Comparison of ENCODE assay signal across 9 mouse cellular contexts in genomic region chr2:34869680-34870079, GRCm38 (mm10). TPM values are rescaled to one million over a fixed set of nuclear protein-coding genes. Genes with fewer than 3 reads are reported as not detected.
DNase-seq lines count a peak whose midpoint lies in the region; ATAC-seq and TF ChIP-seq lines count a peak whose summit lies in the region.
"Had no signal": no experiment of that assay in that cellular context is flagged by ENCODE, and none has a peak within 500 bp of the region (broad histone marks: within the 10 kb centered on the region; RNA-seq: fewer than 3 reads in every experiment).

No protein-coding gene starts in this region.

- no peak for TF ChIP-seq POLR2A in cortical plate, adult 2 months (IDR thresholded peaks at IDR 0.05; ENCODE audit: extremely low read depth, insufficient read depth, low read length)

- no peak overlapping the region for H3K27ac ChIP-seq in cortical plate, adult 2 months (ENCODE audit: insufficient read depth, low read length)
- no peak overlapping the region for H3K27ac ChIP-seq in hindbrain, embryonic 11.5 days (ENCODE audit: low read depth, low read length)

- no peak for ATAC-seq in hindbrain, embryonic 11.5 days (ENCODE audit: low FRiP score)
- peak; percentile 82 for ATAC-seq in megakaryocyte-erythroid progenitor cell, adult 5-6 weeks (replicated peaks; ENCODE audit: low FRiP score, low TSS enrichment, poor library complexity, severe bottlenecking)

- peak; percentile 3 for DNase-seq in retina, embryonic 14.5 days (ENCODE audit: low spot score)
- DNase-seq in retina, postnatal 1 day: no peak
- no peak for DNase-seq in hindbrain, embryonic 11.5 days (ENCODE audit: low spot score)
- no peak for DNase-seq in cerebellum, postnatal 4 days (ENCODE audit: low spot score in 2 of 2)
- DNase-seq in layer of hippocampus, adult 18-20 months (ENCODE audit: low spot score in 2 of 2): no peak
- no peak for DNase-seq in ovary, postnatal 36 days (ENCODE audit: low spot score)

- TF ChIP-seq CTCF in cortical plate, adult 2 months (IDR thresholded peaks at IDR 0.05; ENCODE audit: extremely low read depth, insufficient read depth, low read length): no peak

- H3K4me1 ChIP-seq in cortical plate, adult 2 months (ENCODE audit: control insufficient read depth, insufficient read depth, low read length): no peaks in the 10 kb centered on the region; the same call in 1 of the 2 replicates
- 0 out of 2 replicates have a peak, but pooled peaks cover 2% of the 10 kb centered on the region for H3K4me1 ChIP-seq in hindbrain, embryonic 11.5 days (replicated peaks; ENCODE audit: control insufficient read depth, insufficient read depth, low read length)

- 41% methylated on average over 5 of the region's 5 CpGs for WGBS in hindbrain, embryonic 11.5 days

- peak overlapping the region; percentile 46; the same call in 1 of the 2 replicates for H3K4me3 ChIP-seq in cortical plate, adult 2 months (ENCODE audit: insufficient read depth, low read length)
- H3K4me3 ChIP-seq in hindbrain, embryonic 11.5 days (ENCODE audit: low read depth, low read length): peak overlapping the region; percentile 63; the same call in 1 of the 2 replicates

- H3K4me2 ChIP-seq in hindbrain, embryonic 11.5 days (replicated peaks; ENCODE audit: low read depth, low read length): peak overlapping the region; percentile 20

- H3K9ac ChIP-seq in hindbrain, embryonic 11.5 days (ENCODE audit: low read depth, low read length): peak overlapping the region; percentile 1; the same call in 1 of the 2 replicates

- peaks cover 2% of the 10 kb centered on the region; the same call in 1 of the 2 replicates for H3K36me3 ChIP-seq in hindbrain, embryonic 11.5 days (ENCODE audit: control insufficient read depth, insufficient read depth, low read length)

- no peaks in the 10 kb centered on the region for H3K9me3 ChIP-seq in hindbrain, embryonic 11.5 days (ENCODE audit: control insufficient read depth, low read length)

- H3K27me3 ChIP-seq in hindbrain, embryonic 11.5 days (ENCODE audit: control insufficient read depth, insufficient read depth, low read length): peaks cover 4% of the 10 kb centered on the region

RNA-seq across cellular contexts. Expression of gene Cutal, which starts 4.5 kb away (rescaled TPM):
- polyA plus RNA-seq in cortical plate, adult 2 months (2012; rRNA removed): 0.52 and 0.62 TPM in 2 replicates
- not detected in 2 replicates for polyA plus RNA-seq in hindbrain, embryonic 11.5 days (2014; fragmentation: Nextera tagmentation; extraction: Ambion mirVana)
- not detected in 2 replicates for total RNA-seq in megakaryocyte-erythroid progenitor cell, adult 5-6 weeks (2014; fragmentation: Nextera tagmentation)
- total RNA-seq in megakaryocyte-erythroid progenitor cell, adult 5-6 weeks (2017): not detected in 2 replicates
- total RNA-seq in layer of hippocampus, adult 18-20 months (2021): 1 to 10 TPM in 1 of 2 experiments, under 1 TPM in 1; 0.48 to 1.2 TPM

RNA-seq across cellular contexts. Expression of gene Psmd5, which starts 5.1 kb away (rescaled TPM):
- polyA plus RNA-seq in cortical plate, adult 2 months (2012; rRNA removed): 41.7 and 43.9 TPM in 2 replicates
- 118 TPM in 2 replicates for polyA plus RNA-seq in hindbrain, embryonic 11.5 days (2014; fragmentation: Nextera tagmentation; extraction: Ambion mirVana)
- total RNA-seq in megakaryocyte-erythroid progenitor cell, adult 5-6 weeks (2014; fragmentation: Nextera tagmentation): 103 and 135 TPM in 2 replicates
- total RNA-seq in megakaryocyte-erythroid progenitor cell, adult 5-6 weeks (2017): 41.4 and 42.0 TPM in 2 replicates
- total RNA-seq in layer of hippocampus, adult 18-20 months (2021): 10 to 100 TPM; 39.4 to 41.4 TPM

RNA-seq across cellular contexts. Expression of gene Gm34653, which starts 36.9 kb away (rescaled TPM):
- polyA plus RNA-seq in cortical plate, adult 2 months (2012; rRNA removed): not detected in 2 replicates
- 0.11 TPM in 1 of 2 replicates, not detected in the other for polyA plus RNA-seq in hindbrain, embryonic 11.5 days (2014; fragmentation: Nextera tagmentation; extraction: Ambion mirVana)
- 0.37 and 1.9 TPM in 2 replicates for total RNA-seq in megakaryocyte-erythroid progenitor cell, adult 5-6 weeks (2014; fragmentation: Nextera tagmentation)
- total RNA-seq in megakaryocyte-erythroid progenitor cell, adult 5-6 weeks (2017): not detected in 2 replicates
- not detected for total RNA-seq in layer of hippocampus, adult 18-20 months (2021)
- total RNA-seq: left cerebral cortex, postnatal 25 days had no signal

RNA-seq across cellular contexts. Expression of gene Fbxw2, which starts 43.6 kb away (rescaled TPM):
- polyA plus RNA-seq in cortical plate, adult 2 months (2012; rRNA removed): 83.2 and 83.8 TPM in 2 replicates
- polyA plus RNA-seq in hindbrain, embryonic 11.5 days (2014; fragmentation: Nextera tagmentation; extraction: Ambion mirVana): 63.5 and 65.6 TPM in 2 replicates
- 46.3 and 61.9 TPM in 2 replicates for total RNA-seq in megakaryocyte-erythroid progenitor cell, adult 5-6 weeks (2014; fragmentation: Nextera tagmentation)
- 73.6 and 75.1 TPM in 2 replicates for total RNA-seq in megakaryocyte-erythroid progenitor cell, adult 5-6 weeks (2017)
- 10 to 100 TPM; 76.8 to 80.0 TPM for total RNA-seq in layer of hippocampus, adult 18-20 months (2021)

RNA-seq across cellular contexts. Expression of gene Phf19, which starts 44.1 kb away (rescaled TPM):
- 0.95 and 0.98 TPM in 2 replicates for polyA plus RNA-seq in cortical plate, adult 2 months (2012; rRNA removed)
- polyA plus RNA-seq in hindbrain, embryonic 11.5 days (2014; fragmentation: Nextera tagmentation; extraction: Ambion mirVana): 1.7 and 2.3 TPM in 2 replicates
- total RNA-seq in megakaryocyte-erythroid progenitor cell, adult 5-6 weeks (2014; fragmentation: Nextera tagmentation): 6.7 and 12.0 TPM in 2 replicates
- total RNA-seq in megakaryocyte-erythroid progenitor cell, adult 5-6 weeks (2017): 2.6 and 3.2 TPM in 2 replicates
- under 1 TPM; 0.87 to 0.99 TPM for total RNA-seq in layer of hippocampus, adult 18-20 months (2021)
